Mouse (Mus musculus): Measurements from ENCODE around the gene Txnrd1.

The Txnrd1 gene

DNA sequence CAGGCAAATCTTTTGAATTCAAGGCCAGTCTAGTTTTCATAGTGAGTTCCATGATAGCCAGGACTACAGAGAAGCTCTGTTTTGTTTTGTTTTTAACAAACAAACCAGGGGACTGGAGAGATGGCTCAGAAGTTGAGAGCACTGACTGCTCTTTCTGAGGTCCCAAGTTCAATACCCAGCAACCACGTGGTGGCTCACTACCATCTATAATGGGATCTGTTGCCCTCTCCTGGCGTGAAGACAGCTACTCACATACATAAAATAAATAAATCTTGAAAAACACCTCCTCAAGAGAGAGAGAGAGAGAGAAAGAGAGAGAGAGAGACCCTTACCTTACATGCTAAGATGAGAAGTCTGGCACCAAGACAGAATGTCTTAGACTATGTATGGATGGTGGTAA is 84.9 kb downstream of the Txnrd1 start:
- no peak for DNase-seq (ENCODE audit: low spot score)

DNA sequence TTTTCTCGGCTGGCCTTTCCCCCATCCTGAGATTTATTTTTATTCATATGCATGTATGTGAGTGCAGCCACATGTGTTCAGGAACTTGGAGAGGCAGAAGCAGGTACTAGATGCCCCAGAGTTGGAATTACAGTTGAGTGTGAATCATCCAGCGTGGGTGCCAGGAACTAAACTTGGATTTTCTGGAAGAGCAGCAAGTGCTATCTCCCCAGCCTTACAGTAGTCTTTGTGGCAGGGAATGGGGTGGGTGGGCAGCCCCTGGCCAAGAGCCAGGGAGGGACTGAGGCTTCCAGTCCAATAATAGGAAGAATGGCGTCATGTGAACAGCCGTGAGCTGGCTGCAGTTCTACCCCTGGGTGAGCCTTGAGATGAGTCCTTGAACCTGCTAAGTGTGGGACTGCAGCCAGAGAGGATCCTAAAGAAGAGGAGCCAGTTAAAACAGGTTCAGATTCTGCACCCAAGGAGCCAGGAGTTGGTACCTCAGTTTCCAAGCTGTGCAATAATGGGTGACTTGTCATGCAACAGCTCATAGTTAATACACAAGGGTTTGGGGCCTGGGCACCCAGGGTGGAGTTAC is 85.7 kb downstream of the Txnrd1 start:
- DNase-seq (ENCODE audit: low spot score) = no peak

DNA sequence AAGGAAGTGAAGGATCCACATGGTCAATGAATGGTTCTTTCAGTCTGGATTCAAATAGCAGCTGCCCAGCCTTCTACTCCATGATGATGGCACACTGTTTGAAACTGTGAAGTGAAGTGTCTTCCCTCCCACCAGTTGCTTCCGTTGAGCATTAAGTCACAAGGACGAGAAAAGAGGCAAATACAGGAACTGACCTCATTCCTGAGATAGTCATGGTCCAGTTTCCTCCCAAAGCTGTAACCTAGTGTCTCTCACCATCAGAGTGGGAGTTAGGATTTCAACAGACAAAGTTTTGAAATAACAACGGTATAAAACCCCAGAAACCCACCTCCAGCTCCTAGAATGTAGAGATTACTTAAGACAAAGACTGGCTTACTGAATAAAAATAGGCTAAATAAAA is 89.8 kb downstream of the Txnrd1 start:
- no peak for DNase-seq (ENCODE audit: low spot score)

DNA sequence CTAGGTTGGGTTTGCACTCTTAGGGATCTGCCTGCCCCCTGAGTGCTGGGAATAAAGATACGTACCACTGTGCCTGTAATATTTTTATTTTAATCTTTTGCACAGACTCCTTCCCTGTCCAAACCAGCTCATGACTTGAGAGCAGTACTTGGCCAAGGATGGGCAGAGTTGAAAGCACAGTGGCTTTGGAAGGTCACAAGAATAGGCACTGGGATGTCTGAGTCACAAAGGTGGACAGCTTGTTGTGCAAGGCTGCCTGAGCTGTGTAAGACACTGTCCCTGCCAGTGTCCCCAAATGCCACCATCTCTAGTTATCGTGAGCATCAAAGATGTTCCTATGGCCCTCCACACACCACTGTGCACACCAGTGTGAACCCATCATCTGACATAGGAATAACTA is 91.0 kb downstream of the Txnrd1 start:
- DNase-seq (ENCODE audit: low spot score) = no peak

DNA sequence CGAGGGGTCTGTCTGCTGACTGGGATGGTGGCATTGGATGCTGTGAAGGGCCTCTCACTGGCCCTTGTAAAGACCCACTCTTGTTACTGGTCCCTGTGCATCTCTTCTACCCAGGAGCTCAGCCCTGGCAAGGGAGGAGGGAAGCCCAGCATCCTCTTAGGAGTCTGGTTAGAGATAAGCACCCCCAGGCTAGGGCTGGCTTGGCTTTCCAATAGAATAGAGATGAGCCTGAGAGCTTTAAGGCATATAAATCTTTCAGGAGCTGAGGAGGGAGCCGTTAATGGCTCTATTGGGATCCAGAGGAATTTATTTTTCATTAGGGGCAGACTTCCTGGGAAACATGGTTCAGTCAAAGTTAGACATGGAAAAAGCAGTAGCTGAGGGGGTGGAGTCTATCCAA is 91.9 kb downstream of the Txnrd1 start:
- DNase-seq (ENCODE audit: low spot score) = no peak

DNA sequence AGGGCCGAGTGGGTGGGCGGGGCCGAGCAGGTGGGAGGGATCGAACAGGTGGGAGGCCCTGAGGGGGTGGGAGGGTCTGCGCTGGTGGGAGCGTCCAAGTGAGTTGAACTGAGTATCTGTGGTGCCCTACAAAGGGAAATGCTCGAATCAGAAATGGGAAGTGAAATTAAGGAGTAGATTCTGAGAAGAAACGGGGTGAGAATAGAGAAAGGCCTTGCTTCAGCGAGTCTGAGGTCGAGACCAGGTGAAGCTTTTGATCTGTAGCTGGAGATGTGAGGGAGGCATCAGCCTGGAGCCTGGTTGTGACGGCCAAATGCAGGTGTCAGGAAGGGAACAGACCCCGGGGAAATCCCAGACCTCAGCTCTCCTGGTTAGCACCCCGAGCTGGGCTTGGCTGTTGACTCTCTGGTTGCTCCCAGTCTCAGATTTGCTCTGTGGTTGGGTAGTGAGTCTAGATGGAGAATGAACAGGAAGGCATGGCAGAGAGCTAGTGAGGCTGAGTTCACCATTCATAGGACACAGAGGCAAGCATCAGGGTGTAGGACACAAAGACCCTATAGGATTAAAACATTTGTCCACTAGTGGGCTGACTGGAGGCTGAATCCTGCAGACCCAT is 101.4 kb downstream of the Txnrd1 start:
- DNase-seq (ENCODE audit: low spot score) = no peak

DNA sequence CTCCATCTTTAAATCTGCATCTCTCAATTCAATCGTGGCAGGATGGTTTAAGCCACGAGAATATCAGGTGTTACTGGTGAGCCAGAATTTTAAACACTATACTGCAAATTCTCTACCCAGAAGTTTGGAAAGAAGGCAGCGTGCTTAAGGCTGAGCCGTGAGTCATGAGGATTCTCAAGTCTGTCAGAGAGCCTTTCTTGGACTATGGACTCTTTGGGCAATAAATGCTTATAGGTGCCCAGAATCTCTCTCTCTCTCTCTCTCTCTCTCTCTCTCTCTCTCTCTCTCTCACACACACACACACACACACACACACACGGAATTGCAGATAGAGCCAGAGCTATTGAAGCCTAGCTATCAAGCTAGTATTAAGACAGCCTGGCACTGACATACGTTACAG is 102.0 kb downstream of the Txnrd1 start:
- no peak for DNase-seq (ENCODE audit: low spot score)

All from testis, postnatal 14 days (tissue).